Mouse (Mus musculus) right cerebral cortex, postnatal 36 days (tissue): Measurements from ENCODE around the gene Hspb1.

Source experiments
- DNase-seq, 2 experiments: peaks; one replicate each; pipeline ENCODE4 v3.0.0; 2022; ENCODE audit warnings: low spot score in 2 of 2, mixed read lengths in 1 of 2

The Hspb1 gene

DNA sequence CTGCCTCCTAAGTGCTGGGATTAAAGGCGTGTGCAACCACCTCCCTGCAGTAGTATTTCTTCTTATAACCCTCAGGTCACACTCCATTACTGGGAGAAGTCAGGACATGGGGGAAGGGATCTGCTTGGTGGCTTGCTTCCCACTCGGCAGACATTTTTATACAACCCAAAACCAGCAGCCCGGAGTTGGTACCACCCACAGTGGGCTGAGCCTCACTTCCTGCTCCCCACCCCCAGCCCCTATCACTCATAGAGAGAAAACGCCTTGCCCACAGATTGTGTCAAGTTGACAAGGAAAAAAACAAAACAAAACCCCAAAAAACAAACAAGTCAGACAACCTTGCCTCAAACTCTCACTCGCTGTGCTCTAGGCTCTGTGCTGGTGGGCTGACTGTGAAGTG lies 25.5 kb downstream of the Hspb1 start:
- no peak for DNase-seq

GRCm38 (mm10) chr5:135914156-135914555 lies 26.4 kb downstream of the Hspb1 start:
- DNase-seq: no peak

- DNase-seq: no peak
Measured at GRCm38 (mm10) chr5:135916051-135916565, 28.4 kb downstream of the Hspb1 start.

- DNase-seq: no peak
Measured at GRCm38 (mm10) chr5:135916601-135917000, 28.9 kb downstream of the Hspb1 start.

GRCm38 (mm10) chr5:135917327-135918058 lies 29.8 kb downstream of the Hspb1 start:
- DNase-seq: no peak

DNA sequence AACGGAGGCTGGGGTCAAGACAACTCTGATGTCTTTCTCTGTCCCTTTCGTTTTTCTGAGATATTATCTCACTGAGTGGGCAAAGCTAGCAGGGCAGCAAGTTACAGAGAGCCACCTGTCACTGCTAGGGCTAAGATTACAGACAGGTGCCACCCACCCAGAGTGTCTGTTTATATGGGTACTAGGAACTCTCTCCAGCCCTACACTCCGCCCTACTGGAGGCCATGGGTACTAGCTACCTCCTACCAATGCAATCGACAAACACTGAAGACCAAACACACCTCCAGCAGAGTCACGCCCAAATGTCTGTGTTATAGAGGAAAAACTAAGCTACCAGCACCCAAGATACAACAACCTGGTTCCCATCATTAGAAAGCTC lies 30.3 kb downstream of the Hspb1 start:
- DNase-seq: no peak

DNA sequence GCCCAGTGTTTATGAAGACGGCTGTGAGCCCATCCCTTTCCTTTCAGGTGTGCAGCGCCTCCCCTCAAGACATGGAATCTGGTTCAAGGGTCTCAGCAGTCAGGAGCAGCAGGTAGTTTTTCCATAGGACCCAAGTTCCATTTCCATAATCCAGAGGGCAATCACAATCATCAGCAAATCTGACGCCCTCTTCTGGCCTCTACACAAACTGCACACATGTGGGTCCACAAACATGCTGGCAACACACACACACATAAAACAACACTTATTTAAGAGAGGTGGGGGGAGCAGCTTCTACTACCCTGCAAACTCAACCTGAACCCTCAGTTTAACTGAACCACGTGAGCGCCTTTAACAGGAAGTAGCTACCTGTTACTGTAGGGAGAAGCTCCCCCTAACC lies 30.9 kb downstream of the Hspb1 start:
- no peak for DNase-seq

DNA sequence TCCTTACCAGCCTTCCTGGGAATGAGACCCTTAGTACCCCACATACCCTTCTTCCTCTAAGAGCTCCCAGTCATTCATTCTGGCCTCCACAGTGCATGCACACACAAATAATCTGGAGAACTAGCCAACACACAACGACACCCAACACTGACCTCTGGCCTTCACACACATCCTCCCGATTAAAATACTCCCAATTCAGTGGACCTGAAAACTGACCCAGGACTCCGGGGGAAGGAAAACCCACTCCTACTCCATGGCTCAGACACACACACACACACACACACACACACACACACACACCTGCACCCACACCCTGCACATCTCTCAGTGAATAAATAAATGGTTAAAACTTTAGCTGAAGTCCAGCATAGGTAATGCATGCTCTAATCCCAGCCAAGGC lies 32.2 kb downstream of the Hspb1 start:
- no peak for DNase-seq

DNA sequence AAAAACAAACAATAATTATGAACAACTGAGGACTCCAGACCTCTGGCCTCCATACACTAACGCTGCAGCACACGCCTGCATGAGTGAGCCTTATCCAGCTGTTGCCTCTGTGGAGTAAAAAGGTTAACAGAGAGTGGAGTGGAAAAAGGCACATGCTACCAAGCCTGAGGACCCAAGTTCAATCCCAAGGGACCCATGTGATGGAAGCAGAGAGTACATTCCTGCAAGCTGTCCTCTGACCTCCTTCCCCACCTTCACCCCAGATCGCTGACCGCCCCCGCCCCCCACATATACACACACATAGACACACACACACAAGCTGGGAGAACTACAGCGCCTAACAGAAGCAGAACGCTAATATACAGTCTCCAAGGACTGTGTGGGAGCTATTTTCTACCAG lies 36.2 kb downstream of the Hspb1 start:
- DNase-seq: no peak

- no peak for DNase-seq
Measured at GRCm38 (mm10) chr5:135929685-135930424, 42.1 kb downstream of the Hspb1 start.

DNA sequence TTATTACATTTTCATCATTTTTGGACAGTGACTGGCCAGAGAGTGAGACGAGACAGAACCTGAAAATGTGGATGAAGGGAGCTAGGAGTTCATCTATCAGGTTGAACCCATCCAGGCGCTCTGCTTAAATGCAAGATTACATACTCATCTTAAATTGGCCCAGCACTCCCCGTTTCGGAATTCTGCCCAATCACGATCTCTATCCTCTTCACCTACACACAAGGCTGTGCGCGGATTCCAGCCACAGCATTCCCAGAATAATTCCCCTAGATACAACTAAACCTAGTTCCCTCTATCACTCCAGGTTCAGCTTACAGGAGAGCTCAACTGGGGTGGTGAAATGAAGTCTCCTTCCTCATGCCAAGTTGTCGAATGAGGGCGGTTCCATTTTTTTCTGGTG lies 43.8 kb downstream of the Hspb1 start:
- DNase-seq: peak in 1 of 2 experiments; percentile 65

- no peak for DNase-seq
Measured at GRCm38 (mm10) chr5:135932359-135932758, 44.6 kb downstream of the Hspb1 start.

DNA sequence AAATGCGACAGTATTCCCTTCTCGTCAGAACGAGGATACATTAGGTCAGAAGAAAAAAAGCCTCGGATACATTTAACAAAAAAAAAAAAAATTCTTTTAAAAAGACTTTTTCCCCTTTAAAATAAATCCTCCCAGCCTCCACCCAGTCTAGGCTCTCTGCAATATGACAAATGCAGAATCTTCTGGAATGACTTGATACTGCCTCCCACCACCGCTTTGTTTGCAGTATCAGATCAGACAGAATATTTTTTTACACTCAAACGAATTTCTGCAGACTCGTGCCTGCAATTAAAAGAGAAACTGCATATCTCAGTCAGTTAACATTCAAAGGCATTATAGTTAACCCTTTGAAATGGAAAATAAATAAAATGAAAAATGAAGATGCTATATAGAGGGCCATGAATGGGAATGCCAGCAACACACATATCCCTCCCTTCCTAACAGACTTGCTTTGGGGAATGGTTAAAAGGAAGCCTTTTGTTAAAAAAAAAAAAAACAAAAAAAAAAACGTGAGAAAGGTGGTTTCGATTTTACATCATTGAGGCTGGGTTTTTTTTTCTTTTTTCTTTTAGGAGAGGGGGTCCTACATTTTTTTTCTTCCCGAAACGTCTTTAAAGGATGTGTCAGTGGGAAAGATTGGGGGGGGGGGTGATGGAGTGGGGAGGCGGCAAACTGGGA lies 45.6 kb downstream of the Hspb1 start:
- DNase-seq: no peak

- DNase-seq: peak; percentile 59 to 69
Measured at GRCm38 (mm10) chr5:135933900-135934441, 46.3 kb downstream of the Hspb1 start.

DNA sequence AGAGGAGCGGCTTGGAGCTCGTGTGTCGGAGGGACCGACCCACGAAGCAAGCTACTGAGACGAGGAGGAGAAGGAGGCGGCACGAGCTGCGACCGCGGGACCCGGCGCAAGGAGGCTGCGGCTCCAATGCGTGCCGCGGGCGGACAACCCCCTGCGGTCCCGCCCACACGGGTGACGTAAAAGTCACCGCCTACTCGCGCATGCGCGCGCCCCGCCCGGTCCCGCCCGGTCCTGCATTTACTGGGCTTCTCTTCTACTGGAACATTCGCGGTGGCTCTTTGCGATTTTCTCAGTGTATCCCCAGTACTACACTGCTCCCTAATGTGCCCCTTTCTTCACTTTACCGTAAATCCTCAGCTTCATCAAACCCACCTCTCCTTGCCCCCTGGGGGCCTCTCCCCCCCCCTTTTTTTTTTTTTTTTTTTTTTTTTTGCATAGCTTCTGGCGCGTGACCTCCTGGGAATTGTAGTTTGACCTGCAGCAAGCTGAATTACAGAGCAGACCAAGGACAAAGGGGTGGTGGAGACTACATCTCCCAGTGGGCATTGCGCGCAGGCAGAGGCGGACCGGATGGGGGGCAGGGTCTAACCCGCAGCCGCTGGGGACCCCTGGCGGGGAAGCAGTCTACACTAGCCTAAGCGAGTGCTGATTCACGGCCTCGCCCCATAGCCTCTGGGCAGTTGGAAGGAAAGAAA lies 46.9 kb downstream of the Hspb1 start, which contains the start of gene Ywhag:
Gene Ywhag (minus strand): TSS at position 136 of the 695 bp plus-strand sequence.
- peak; percentile 93 to 95 for DNase-seq

GRCm38 (mm10) chr5:135935176-135935523 lies 47.4 kb downstream of the Hspb1 start:
- DNase-seq: no peak

DNA sequence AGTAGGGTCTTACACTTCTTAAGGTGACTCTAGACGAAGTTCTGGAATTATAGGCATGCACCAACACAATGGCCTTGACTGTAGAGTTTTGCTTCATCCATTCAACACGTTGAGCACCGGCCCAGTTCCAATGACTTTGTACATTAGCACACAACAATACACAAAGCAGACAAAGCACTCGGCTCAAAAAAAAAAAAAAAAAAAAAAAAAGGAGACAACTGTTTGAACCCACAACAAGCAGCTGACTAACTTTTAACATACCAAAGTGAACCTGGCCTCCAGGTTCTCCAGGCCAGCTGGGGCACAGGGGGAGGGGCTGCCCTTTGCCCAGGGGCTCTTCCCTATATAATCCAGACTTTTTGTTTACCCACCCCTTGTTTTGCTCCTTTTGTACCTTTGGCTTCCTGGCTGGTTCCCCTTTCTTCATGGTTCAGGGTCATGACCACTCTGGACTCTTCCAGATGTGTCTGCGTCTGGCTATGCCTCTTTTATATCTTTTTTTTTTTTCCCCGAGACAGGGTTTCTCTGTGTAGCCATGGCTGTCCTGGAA lies 48.0 kb downstream of the Hspb1 start:
- DNase-seq: no peak
